Mouse (Mus musculus) heart, adult 11 months (tissue): ENCODE data around the gene Klc1.
A peak's percentile ranks its signal among the peaks of the same experiment; 100 is the strongest.

Source experiments
- DNase-seq: peaks from one replicate; pipeline ENCODE4 v3.0.0; 2022

Gene Klc1

DNA sequence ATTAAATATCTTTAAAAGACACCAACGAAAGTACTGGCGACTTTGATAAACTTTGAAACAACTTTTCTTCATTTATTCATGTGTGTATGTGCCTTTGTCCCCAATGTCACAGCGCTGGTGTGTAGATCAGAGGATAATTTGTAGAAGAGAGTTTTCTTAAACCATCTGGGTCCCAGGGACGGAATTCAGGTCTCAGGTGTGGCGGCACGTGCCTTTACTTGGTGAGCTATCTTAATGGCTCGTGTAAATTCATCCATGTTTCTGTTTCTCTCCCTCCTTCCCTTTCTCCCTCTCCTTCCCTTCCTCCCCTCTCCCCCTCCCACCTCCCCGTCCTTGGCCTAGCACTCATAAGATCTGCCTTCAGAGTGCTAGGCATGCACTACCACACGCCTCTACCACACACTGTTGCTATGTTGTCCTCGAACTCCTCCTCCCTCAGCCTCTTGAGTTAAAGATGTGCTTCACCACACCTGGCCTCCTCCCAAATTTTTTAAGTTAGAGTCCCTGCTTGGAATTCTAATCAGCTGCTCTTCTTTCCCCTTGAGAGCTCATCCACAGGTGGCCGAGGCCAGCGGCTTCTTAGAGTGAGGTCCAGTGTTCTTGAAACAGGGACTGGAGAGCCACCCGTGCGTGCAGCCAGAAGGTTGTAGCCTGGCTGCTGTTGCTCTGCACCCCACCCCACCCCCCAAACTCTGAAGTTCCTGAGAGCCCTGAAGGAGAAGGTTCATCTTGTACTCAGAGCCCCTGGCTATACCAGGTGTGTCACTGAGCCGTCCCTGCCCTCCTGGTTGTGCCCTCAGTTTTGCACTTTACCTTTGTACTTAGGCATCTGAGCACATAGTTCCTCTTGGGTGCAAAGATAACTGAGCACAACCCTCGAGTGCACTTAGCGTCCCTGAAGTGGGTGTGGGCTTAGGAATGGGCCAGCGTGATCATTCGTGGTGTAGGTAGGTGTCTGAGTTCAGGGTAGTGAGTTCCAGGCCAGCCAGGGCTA is 56.4 kb downstream of the Klc1 start:
- DNase-seq = peak; percentile 89

DNA sequence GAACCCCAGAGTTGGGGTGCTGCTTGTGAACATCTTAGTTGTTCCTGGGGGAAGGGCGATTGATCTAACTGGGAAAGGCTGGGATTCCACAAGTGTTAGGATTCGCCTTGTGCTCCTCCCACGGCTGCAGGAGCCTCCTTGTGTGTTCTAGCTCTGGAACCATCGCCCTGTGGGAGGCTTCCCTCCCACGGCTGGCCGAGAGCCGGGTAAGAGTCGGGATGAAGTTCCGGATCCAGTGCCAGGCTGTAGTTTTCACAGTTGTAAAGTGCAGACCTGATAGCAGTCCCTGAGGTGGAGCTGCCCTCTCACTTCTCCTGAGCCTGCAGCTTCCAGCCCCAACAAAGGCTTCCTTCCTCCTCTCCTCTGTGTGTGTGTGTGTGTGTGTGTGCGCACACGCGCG is 57.9 kb downstream of the Klc1 start:
- DNase-seq = peak; percentile 95

DNA sequence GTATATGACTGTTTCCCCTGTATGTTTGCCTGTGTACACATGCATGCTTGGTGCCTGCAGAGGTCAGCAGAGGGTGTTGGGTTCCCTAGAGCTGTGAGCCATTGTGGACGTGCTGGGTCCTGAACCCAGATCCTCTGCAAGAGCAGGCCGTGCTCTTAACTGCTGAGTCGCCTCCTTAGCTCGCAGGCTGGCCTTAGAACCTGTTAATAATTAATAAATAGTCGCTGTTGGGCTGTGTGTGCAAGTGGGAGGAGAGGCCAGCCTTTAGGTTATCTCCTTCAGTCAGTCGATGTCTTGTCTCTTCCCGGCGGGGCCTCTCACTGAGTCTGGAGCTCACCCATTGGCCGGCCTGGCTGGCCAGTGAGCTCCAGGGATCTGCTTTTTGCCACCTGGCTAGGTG is 58.3 kb downstream of the Klc1 start:
- peak; percentile 89 for DNase-seq

GRCm38 (mm10) chr12:111817991-111818390 is 59.3 kb downstream of the Klc1 start:
- no peak for DNase-seq

GRCm38 (mm10) chr12:111819936-111820335 is 61.3 kb downstream of the Klc1 start:
- peak; percentile 95 for DNase-seq

DNA sequence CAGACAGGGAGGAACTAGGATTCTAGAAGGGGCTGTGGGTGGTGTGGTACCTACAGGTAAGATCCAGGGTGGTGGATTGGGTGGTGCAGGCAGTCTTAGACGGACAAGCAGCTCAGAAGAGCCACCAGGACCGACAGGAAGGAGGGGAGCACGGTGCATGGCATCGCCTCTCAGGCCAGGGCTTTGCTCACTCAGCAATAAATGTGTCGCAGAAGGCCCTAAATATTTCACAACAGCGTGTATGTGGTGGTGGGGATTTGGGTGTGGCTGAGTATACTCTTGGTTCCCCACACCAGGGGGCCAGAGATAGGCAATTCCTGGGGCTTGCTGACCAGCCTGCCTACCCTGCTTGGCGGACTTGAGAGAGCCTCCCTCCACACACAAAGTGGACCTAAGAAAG is 62.1 kb downstream of the Klc1 start:
- peak; percentile 90 for DNase-seq

DNA sequence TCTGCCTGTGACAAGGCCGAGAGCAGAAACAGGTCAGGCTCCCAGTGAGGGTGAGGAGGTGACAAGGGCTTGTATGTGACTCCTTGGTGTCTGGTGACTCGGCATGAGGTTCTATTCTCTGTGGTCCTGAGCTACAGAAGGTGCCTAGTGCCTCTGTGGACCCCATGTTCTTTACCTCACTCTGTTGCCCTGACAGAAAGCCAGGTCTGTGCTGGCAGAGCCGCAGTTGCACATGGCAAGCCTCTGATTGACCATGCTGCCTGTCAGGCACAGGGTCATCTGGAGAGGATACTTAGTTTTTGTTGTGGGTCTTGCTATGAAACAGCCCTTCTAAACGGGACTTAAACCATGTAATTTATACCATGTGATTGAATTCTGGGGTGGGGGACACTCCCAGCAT is 63.3 kb downstream of the Klc1 start:
- no peak for DNase-seq

DNA sequence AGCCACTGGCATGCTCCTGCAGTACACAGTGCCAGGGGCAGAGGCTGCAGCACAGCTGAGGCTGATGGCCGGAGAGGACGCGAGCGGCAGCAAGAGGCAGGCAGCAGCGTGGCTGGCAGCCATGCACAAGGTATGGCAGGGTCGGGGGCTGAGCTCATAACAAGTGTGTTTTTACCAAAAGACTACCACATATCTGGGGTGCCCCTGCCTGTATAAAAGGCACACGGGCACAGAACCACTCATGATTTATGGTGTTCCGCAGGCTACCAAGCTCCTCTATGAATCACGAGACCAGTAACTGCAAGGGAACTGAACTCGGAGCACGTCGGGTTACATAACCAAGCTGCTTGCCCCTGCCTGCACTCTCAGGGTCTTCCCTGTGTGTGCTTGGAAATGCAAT is 68.9 kb downstream of the Klc1 start:
- DNase-seq = peak; percentile 83

- no peak for DNase-seq
Observed at GRCm38 (mm10) chr12:111829447-111829846, 70.8 kb downstream of the Klc1 start.

GRCm38 (mm10) chr12:111829954-111830353 is 71.3 kb downstream of the Klc1 start:
- peak; percentile 86 for DNase-seq

DNA sequence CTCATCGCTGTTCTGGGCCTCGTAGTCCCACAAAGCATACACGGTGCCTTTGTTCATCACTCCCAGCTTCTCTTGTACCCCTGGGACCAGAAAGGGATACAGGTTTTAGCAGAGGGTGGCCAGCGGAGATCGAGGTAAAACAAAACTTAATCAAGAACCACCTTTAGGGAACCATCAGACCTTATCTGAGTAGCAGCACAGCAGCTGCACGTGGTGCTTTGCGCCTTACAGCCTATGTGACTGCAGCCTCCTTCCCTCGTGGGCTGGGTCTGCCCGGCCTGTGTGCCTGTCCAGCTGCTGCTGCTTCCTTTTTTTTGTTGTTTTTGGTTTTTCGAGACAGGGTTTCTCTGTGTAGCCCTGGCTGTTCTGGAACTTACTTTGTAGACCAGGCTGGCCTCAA is 71.7 kb downstream of the Klc1 start:
- peak; percentile 86 for DNase-seq

DNA sequence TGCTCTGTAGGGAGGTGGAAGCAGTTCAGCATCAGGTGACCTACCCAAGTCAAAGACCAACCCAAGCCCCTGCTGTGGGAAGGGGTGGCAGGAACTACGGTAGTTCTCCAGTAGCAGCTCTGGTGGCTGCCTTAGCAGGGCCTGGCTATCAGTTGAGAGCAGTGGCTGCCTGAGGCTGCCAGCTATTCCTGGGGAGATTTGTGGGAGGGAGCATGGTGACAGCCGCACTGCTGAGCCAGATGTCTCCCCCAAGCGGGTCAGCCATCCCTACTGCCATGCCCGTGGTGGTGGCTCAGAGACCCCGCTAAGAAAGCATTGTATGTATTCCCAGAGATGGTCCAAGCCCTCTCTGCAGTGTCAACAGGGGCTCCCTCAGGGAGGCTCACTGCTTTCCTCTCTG is 74.0 kb downstream of the Klc1 start:
- no peak for DNase-seq

- peak; percentile 84 for DNase-seq
Observed at GRCm38 (mm10) chr12:111833457-111833856, 74.8 kb downstream of the Klc1 start.

GRCm38 (mm10) chr12:111842565-111843433 is 84.2 kb downstream of the Klc1 start:
- peak; percentile 84 for DNase-seq

DNA sequence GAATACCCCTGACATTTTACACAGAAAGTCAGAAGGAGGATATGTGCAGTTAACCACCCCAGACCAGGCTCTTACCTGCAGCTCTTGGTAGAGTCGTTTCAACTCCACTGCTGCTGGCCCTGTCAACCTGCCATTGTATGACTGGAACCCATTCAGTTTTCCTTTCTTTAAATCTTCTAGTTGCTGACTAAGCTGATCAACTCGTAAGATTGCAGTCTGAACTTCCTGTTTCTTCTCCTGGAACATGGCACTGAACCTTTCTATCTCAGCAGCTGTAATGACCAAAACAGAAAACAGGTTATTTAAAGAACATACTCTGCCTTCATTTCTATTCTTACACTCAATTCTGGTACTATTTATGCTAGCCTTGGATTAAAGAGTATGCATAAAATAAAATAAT is 84.8 kb downstream of the Klc1 start:
- no peak for DNase-seq

- DNase-seq = no peak
Observed at GRCm38 (mm10) chr12:111845953-111846352, 87.3 kb downstream of the Klc1 start.

GRCm38 (mm10) chr12:111846815-111847214 is 88.2 kb downstream of the Klc1 start:
- no peak for DNase-seq

DNA sequence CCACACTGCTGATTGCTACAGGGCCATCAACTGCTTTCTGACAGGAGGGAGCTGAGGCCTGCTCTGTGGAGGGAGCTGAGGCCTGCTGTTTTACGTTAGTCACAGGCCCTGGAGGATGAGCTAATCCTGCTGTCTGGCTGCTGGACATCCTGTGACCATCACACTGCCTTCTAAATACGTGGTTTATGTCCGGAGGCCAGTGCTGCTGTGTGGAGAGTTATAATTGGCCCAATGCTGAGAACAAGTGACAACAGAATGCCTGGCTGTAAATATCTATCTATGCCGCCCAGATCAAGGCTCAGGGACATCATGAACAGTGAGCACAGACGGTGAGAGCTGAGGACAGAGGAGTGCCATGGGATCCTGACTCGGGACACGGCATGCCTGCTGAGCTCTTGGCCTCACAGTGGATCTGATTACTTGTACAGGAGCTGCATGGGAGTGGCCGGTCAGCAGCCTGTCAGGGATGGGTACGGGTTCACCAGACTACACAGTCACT is 89.7 kb downstream of the Klc1 start:
- peak; percentile 93 for DNase-seq

GRCm38 (mm10) chr12:111851235-111851634 is 92.6 kb downstream of the Klc1 start:
- DNase-seq = no peak

GRCm38 (mm10) chr12:111851745-111852144 is 93.1 kb downstream of the Klc1 start:
- DNase-seq = no peak

DNA sequence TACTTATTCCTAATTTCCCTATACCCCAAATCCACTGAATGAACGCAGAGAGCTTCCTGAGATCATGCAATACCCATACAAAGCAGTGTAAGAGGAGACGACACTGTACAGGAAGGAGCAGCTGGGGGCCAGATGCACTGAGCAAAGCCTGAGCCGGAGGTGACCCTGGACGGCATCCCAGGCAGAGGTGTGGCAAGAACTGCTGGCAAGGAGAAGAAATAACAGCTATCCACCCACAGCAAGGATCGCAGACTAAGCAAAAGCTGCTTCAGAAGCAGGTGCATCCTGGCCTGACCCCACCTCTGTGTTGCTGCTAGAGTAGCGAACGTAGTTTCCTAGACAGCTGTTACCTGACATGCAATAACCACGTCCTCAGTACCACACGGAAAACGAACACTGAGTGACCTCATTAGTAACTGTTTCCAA is 94.4 kb downstream of the Klc1 start:
- peak; percentile 97 for DNase-seq

GRCm38 (mm10) chr12:111853546-111853945 is 94.9 kb downstream of the Klc1 start:
- DNase-seq = no peak

- no peak for DNase-seq
Observed at GRCm38 (mm10) chr12:111855448-111855847, 96.8 kb downstream of the Klc1 start.
